Mouse (Mus musculus): Measurements from ENCODE around the gene Sh2b3. TPM values are rescaled to one million over a fixed set of nuclear protein-coding genes. Genes with fewer than 3 reads are reported as not detected.
"Not testable (repeated sequence)": the region's sequence is repeated elsewhere in the genome, so short reads cannot be mapped to it uniquely, and the experiment has no call there.

Gene Sh2b3
- 10 to 100 TPM; 23.8 to 28.1 TPM for total RNA-seq (2021)

DNA sequence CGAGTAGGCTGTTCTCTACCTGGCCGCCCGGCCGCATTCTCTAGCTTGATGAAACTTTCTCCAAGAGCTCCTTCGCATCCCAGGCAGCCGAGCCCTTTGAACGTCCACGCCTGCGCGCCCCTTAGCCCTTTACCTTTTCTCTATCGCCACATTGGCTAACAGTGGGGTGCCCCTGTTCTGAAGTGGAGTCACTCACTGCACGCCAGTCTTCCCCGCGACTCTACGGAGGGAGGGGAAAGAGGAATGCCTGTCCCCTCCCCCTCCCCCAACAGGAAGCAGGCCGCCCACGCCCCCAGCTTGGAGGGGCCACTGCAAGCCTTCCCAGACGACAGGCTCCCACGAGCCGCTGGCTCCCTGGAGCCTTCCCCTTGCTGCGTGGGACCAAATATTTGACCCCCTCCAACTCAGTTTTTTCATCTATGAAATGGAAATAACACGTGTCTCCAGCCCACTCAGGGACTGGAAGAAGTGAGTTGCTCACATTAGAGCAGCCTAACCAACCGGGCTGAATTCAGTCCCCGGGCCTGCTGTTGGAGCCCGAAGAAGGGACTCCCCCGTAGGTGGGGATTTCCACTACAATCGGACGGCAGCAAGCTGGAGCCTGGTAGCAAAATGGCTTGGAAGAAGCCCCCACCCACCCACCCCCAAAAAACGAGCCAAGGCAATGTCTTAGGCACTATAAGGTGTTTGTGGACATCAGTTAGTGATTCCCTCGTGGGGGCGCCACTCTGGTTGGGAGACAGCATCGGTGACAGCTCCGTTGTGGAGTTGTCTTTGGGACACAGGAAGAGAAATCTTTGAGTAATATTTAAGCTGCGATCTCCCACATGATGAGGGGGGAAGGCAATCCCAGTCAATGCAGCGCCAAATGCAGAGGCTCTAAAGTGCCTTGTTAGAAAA, at the start of gene Sh2b3:
Gene Sh2b3, minus strand, starts transcription at position 206 of the 900 bp plus-strand sequence.
- intact Hi-C loops (cut with DNase I) = loop anchor here (2.0 kb wide), 1 partner anchor 15 kb away; no protein-coding TSS in a partner anchor
- no peak for DNase-seq

DNA sequence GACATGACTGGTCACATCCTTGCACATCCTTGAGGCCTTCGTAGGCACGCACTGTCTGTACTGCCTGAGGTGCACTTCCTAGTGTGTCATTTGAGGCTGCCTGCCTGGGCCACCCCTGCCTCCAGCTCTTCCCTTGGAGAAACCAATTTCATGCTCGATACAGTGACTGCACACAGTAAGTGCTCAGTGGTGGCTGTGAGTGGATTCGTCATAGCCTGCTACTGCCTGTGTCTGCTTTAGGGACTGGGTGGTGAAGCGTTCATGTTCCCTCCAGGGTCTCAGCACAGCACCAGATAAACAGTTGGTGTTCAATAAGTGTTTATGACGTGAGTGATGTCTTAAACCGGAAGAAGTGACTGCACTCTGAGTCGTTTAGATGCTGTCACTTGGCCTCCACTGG, 45.9 kb upstream of the Sh2b3 start:
- intact Hi-C loops (cut with DNase I) = no loop called here
- DNase-seq = no peak

DNA sequence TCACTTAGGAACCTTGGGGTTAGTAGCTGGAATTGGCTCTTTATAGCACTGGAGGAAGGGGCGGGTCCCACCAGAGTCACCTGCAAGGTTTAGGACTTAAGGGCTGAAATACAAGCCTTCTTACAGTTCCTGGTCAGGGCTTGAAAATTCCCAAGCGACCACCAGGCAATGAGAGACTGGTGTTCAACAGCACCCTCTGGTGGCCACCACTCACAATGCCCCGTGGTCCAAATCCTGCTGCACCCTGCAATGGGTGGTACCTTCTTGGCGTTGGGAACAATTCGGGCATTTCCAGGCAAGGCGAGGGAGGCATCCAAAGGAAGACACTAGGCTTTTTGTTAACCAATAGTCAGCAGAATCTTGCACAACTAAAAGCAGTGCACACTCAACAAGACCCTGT, 41.8 kb upstream of the Sh2b3 start:
- DNase-seq = peak; percentile 53 to 67
- intact Hi-C loops (cut with DNase I) = no loop called here

GRCm38 (mm10) chr5:121878703-121879102, 41.3 kb upstream of the Sh2b3 start:
- no peak for DNase-seq
- intact Hi-C loops (cut with DNase I) = no loop called here

- no peak for DNase-seq
- intact Hi-C loops (cut with DNase I) = no loop called here
These were observed 39.5 kb upstream of the Sh2b3 start for GRCm38 (mm10) chr5:121876901-121877300.

GRCm38 (mm10) chr5:121875041-121875440, 37.6 kb upstream of the Sh2b3 start:
- no peak for DNase-seq
- intact Hi-C loops (cut with DNase I) = no loop called here

GRCm38 (mm10) chr5:121872158-121872557, 34.7 kb upstream of the Sh2b3 start:
- peak; percentile 84 to 89 for DNase-seq
- intact Hi-C loops (cut with DNase I) = loop anchor here (1.0 to 5.0 kb wide), 3 partner anchors 125 to 217 kb away; no protein-coding TSS in a partner anchor

GRCm38 (mm10) chr5:121871515-121872030, 34.1 kb upstream of the Sh2b3 start:
- intact Hi-C loops (cut with DNase I) = loop anchor here (1.0 to 5.0 kb wide), 3 partner anchors 126 to 218 kb away; no protein-coding TSS in a partner anchor
- DNase-seq = no peak

DNA sequence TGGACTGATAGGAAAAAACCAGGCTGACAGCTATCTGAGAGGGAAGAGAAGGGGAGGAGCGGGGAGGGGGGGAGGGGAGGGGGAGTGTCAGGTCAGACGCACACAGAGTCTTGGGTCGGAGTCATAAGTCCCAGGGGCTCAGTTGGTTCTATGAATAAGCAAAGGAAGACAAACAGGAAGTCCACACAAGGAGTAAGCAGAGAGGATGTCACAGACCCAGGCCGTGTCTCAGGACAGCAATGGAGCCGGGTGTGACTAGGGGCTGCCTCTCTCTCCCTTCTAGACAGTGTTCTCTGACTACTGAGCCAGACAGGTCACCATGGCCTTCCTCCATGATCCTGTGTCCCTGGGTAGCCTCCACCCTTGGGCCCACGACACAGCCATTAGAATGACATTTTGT, 33.4 kb upstream of the Sh2b3 start:
- intact Hi-C loops (cut with DNase I) = loop anchor here (5.0 kb wide), 1 partner anchor 126 kb away; no protein-coding TSS in a partner anchor
- DNase-seq = no peak

GRCm38 (mm10) chr5:121867963-121868362, 30.5 kb upstream of the Sh2b3 start:
- intact Hi-C loops (cut with DNase I) = no loop called here
- peak in 1 of 2 experiments; percentile 21 for DNase-seq

DNA sequence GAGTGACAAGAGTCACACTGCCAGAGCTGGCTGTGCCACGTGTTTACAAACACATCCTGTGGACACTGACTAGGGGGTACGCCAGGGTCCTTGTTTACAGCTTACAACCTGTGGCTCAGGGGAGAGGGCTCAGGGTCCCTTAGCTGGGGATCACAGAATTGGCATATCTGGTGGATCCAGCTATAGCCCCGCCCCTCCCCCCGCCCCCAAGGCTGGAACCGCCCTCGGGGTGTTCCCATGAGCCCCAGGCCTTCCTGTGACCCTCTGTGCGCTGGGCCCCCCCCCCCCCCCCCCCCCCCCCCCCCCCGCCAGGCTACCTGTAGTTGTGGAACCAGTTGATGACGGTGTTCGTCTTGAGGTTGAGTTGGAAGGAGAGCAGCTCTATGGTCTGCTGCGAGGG, 26.9 kb upstream of the Sh2b3 start:
- DNase-seq = no peak
- intact Hi-C loops (cut with DNase I) = no loop called here

- DNase-seq = no peak
- intact Hi-C loops (cut with DNase I) = no loop called here
These were observed 24.5 kb upstream of the Sh2b3 start for GRCm38 (mm10) chr5:121861964-121862363.

- no peak for DNase-seq
- intact Hi-C loops (cut with DNase I) = no loop called here
These were observed 21.0 kb upstream of the Sh2b3 start for GRCm38 (mm10) chr5:121858427-121858826.

DNA sequence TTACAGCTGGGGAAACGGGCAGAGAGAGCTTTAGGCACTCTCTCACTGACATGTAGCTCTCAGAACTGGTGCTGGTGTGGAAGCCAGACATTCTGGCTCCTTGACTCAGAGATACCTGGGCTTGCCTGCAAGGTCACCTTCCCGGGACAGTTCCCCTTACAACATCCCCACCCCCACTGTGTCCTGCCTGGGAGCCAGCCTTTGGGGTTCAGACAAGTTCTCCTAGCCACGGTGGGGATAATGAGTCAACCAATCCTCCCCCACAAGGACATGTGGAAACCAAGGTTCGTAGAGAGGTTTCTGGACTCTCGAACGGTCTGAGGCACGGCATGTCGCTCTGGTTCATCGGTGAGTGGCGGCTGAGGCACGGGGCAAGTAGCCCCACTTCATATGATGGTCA, 19.3 kb upstream of the Sh2b3 start:
- no peak for DNase-seq
- intact Hi-C loops (cut with DNase I) = no loop called here

DNA sequence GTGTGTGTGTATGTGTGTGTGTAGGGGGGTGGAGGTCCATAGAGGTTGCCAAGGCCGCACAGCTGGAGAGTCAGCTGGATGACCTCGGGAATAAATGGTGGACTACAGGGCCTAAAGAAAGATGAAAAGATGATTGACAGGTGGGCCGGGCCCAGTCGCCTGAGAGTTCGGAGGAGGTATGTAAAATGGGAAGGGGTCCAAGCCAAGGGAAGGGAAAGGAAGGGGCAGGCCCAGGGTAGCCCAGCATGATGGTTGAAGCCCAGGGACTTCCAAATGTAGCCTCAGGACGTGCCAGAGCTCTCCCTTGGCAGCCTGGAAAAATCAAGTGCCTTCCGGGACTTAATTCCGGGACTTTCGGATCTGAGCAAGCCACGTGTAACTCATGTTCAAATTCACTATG, 17.3 kb upstream of the Sh2b3 start:
- intact Hi-C loops (cut with DNase I) = loop anchor here (5.0 kb wide), 1 partner anchor 237 kb away; the partner anchor contains the start of gene Acad12
- no peak for DNase-seq

GRCm38 (mm10) chr5:121853368-121854051, 16.1 kb upstream of the Sh2b3 start:
- no peak for DNase-seq
- intact Hi-C loops (cut with DNase I) = loop anchor here (5.0 kb wide), 1 partner anchor 236 kb away; the partner anchor contains the start of gene Acad12

DNA sequence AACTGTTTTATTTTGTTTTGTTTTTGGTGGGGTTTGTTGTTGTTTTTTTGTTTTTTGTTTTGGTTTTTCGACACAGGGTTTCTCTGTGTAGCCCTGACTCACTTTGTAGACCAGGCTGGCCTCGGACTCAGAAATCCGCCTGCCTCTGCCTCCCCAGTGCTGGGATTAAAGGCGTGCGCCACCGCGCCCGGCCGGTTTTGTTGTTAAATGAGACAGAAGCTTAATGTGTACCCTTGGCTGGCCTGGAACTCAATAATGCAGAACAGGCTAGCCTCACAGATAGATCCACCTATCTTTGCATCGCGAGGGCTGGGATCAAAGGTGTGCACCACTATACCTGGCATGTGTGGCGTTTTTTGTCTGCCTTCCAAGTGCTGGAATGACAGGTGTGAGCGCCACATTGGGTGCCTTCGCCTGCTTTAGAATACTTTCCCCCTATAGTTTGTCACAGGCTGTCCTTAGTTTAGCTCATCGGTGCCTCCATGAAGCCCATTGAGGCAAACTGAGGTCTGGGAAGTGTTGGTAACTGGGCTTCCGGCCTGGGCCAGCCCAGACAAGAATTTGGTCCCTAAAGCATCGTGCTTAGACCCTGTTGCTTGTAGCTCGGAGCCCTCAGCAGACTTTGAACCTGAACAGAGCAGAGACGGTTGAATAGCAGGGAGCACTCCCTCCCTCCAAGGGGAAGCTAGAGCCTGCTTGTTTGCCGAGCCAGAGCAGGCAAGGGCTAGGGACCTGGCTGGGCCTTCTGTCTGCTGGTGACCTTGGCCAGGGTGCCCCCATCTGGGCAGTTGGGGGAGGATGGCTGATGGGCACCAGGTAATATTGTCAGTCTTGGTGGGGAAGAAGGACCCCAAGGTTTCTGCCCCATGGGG, 12.3 kb upstream of the Sh2b3 start:
- peak in 1 of 2 experiments; percentile 21 for DNase-seq
- intact Hi-C loops (cut with DNase I) = loop anchor here (5.0 kb wide), 1 partner anchor 232 kb away; the partner anchor contains the start of gene Acad12

DNA sequence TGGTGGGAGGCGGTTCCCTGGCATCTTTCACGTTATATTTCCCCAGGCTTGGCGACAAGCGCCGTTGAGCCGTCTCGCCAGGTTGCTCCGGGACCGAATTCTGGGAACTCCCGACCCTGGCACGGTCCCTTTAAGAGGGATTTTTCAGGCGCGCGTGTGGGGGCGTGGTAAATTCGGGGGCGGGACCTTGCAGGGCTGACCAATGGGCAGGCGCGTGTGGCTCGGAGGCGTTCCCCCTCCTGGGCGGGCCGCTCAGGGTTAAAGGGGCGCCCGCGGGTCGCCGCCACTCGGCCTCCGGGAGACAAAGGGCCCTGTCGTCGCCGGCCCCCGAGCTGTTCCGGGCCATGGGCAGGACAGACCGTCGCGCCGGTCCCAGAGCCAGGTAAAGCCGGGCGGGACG, 11.3 kb upstream of the Sh2b3 start, which contains the start of gene Pheta1:
Gene Pheta1, plus strand, starts transcription at position 242 of the 400 bp plus-strand sequence.
- DNase-seq = peak; percentile 95 to 96
- intact Hi-C loops (cut with DNase I) = no loop called here

DNA sequence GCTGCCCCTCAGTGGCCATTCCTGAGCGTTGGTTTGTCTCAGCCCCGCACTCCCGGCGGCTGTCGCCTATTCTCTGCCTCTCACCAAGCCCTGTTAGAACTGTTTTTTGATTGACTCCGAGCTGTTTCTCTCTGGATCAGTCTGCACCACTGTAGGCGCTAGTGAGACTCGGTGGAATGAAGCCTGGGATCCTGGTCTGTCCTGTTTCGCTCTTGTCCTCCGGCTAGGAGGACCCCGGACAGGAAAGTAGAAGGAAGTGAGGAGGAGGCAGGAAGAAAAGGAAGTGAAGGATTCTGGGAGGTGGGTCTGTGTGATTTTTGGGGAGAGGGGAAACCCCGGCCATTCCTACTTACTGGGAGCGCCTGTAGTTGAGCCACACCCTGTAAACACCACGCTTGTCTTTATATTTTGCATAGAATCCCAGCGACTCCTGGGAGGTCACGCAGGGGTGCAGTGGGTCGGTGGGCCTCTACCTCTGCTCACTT, 10.6 kb upstream of the Sh2b3 start:
- peak; percentile 65 to 78 for DNase-seq
- intact Hi-C loops (cut with DNase I) = no loop called here

- intact Hi-C loops (cut with DNase I); DNase-seq: not testable (repeated sequence)
These were observed 9.8 kb upstream of the Sh2b3 start for GRCm38 (mm10) chr5:121847269-121847668.

Data from heart, postnatal 36 days (tissue).